Mouse (Mus musculus): ENCODE measurements around the gene Dusp12. TPM values are rescaled to one million over a fixed set of nuclear protein-coding genes. Genes with fewer than 3 reads are reported as not detected.

The Dusp12 gene
- polyA plus RNA-seq, 1 experiment from 2014 or later = 52.3 TPM

- H3K4me1 ChIP-seq (ENCODE audit: control insufficient read depth, insufficient read depth, low read length) = peaks cover 17% of the 10 kb centered on the region
- under 1% methylated on average over 33 of the region's 33 CpGs for WGBS
- H3K4me2 ChIP-seq (ENCODE audit: low read length) = peak overlapping the region; percentile 77
- H3K4me3 ChIP-seq (ENCODE audit: low read depth, low read length) = peak overlapping the region; percentile 75
- H3K36me3 ChIP-seq (ENCODE audit: control insufficient read depth, insufficient read depth, low read length) = no peaks in the 10 kb centered on the region
- ATAC-seq = peak; percentile 92
- H3K9ac ChIP-seq (ENCODE audit: low read depth, low read length) = peak overlapping the region; percentile 70
- no peaks in the 10 kb centered on the region for H3K27me3 ChIP-seq (ENCODE audit: control insufficient read depth, insufficient read depth, low read depth, low read length)
- no peak overlapping the region; the same call in 1 of the 2 replicates for H3K27ac ChIP-seq (ENCODE audit: low read length)
- no peaks in the 10 kb centered on the region for H3K9me3 ChIP-seq (replicated peaks; ENCODE audit: control insufficient read depth, low read length, poor library complexity, severe bottlenecking)
Observed at GRCm38 (mm10) chr1:170868107-170868904, 17.0 kb downstream of the Dusp12 start.

GRCm38 (mm10) chr1:170867691-170868105, 17.6 kb downstream of the Dusp12 start, which contains the start of gene Atf6:
TSS of gene Atf6 (minus strand) at chr1:170867771.
- peak within 1 kb of the TSS; percentile 75 for H3K4me3 ChIP-seq (ENCODE audit: low read depth, low read length)

DNA sequence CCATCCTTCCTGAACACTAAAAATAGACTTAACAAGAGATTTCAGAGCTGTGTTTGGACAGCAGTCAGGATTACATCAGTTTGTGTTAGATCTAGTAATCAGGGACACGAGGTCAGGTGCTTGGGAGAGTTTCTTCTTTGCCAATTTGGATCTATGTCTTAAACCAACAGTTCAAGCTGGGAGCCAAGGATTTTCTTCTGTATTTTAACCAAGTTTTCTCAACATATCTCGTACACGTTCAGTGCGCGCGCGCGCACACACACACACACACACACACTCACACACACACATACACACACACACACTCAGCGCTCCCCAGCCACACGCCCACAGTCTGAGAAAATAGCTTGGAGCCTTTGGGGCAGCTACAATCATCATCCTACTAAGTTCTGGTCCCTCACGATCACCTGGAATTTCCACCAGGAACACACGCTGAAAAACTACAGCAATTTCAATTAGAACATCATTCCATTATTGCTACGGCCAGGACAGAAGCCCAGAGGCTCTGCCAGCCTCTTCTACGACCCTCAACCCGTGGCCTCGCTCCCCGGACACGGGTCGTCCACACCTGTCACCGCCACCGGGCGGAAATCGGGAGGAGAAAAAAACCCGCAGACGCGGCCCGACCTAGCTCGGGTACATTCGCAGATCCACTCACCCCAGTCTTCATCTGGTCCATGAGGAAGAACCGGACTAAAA, 18.2 kb downstream of the Dusp12 start:
- no peaks in the 10 kb centered on the region for H3K27me3 ChIP-seq (ENCODE audit: control insufficient read depth, insufficient read depth, low read depth, low read length)
- H3K9me3 ChIP-seq (replicated peaks; ENCODE audit: control insufficient read depth, low read length, poor library complexity, severe bottlenecking) = no peaks in the 10 kb centered on the region
- peak overlapping the region; percentile 77 for H3K27ac ChIP-seq (ENCODE audit: low read length)
- no peaks in the 10 kb centered on the region for H3K36me3 ChIP-seq (ENCODE audit: control insufficient read depth, insufficient read depth, low read length)
- peak overlapping the region; percentile 83 for H3K9ac ChIP-seq (ENCODE audit: low read depth, low read length)
- peaks cover 17% of the 10 kb centered on the region for H3K4me1 ChIP-seq (ENCODE audit: control insufficient read depth, insufficient read depth, low read length)
- H3K4me3 ChIP-seq (ENCODE audit: low read depth, low read length) = peak overlapping the region; percentile 75
- H3K4me2 ChIP-seq (ENCODE audit: low read length) = peak overlapping the region; percentile 77
- WGBS = 1% methylated on average over 30 of the region's 30 CpGs
- peak; percentile 47 for ATAC-seq

More at GRCm38 (mm10) chr1:170867691-170868105, 17.6 kb downstream of the Dusp12 start, which contains the start of gene Atf6:
- H3K36me3 ChIP-seq (ENCODE audit: control insufficient read depth, insufficient read depth, low read length) = no peaks in the 10 kb centered on the region
- no peaks in the 10 kb centered on the region for H3K27me3 ChIP-seq (ENCODE audit: control insufficient read depth, insufficient read depth, low read depth, low read length)
- peak within 1 kb of the TSS; percentile 77 for H3K27ac ChIP-seq (ENCODE audit: low read length)
- H3K4me1 ChIP-seq (ENCODE audit: control insufficient read depth, insufficient read depth, low read length) = peaks cover 17% of the 10 kb centered on the region
- H3K4me2 ChIP-seq (ENCODE audit: low read length) = peak within 1 kb of the TSS; percentile 77
- no peaks in the 10 kb centered on the region for H3K9me3 ChIP-seq (replicated peaks; ENCODE audit: control insufficient read depth, low read length, poor library complexity, severe bottlenecking)
- WGBS = under 1% methylated on average over 25 of the region's 25 CpGs
- ATAC-seq = peak; percentile 69
- peak within 1 kb of the TSS; percentile 83 for H3K9ac ChIP-seq (ENCODE audit: low read depth, low read length)

DNA sequence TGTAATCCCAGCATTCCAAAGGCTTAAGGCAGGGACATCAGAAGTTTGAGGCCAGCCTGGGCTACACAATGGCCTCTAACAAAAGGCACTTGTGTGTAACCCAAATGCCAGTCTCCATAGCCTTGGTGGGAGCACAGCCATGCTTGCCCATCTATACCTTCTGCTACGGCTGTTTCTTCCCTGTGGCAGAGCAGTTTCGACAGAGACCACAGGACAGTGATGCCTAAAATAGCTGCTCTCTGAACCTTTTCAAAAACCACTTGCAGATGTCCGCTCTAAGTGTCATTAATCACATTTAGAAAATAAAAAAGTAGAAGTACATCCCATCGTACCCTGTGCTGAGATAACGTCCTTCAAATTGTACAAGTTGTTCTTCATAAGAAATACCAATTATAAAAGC, 19.9 kb downstream of the Dusp12 start:
- H3K4me3 ChIP-seq (ENCODE audit: low read depth, low read length) = no peak overlapping the region
- peaks cover 17% of the 10 kb centered on the region for H3K4me1 ChIP-seq (ENCODE audit: control insufficient read depth, insufficient read depth, low read length)
- no peak overlapping the region for H3K9ac ChIP-seq (ENCODE audit: low read depth, low read length)
- H3K27ac ChIP-seq (ENCODE audit: low read length) = no peak overlapping the region
- WGBS = 90% methylated on average over 5 of the region's 5 CpGs
- H3K36me3 ChIP-seq (ENCODE audit: control insufficient read depth, insufficient read depth, low read length) = no peaks in the 10 kb centered on the region
- H3K9me3 ChIP-seq (replicated peaks; ENCODE audit: control insufficient read depth, low read length, poor library complexity, severe bottlenecking) = no peaks in the 10 kb centered on the region
- no peak overlapping the region for H3K4me2 ChIP-seq (ENCODE audit: low read length)
- no peak for ATAC-seq
- no peaks in the 10 kb centered on the region for H3K27me3 ChIP-seq (ENCODE audit: control insufficient read depth, insufficient read depth, low read depth, low read length)

DNA sequence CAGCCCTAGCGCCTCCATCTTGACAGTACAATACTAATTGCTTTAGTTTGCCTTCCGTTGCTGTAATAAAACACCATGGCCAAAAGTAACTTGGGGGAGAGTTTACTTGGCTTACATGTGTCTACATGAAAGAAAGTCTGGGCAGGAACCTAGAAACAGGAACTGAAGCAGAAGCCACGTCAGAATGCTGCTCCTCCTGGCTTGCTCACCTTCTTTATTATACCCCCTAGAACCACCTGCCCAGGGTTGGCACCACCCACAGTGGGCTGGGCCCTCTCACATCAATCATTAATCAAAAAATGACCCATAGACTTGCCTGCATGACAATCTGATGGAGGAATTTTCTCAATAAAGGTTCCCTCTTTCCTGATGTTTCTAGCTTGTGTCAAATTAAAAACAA, 20.6 kb downstream of the Dusp12 start:
- no peak for ATAC-seq
- Histone ChIP-seq H3K9me3 (replicated peaks; ENCODE audit: control insufficient read depth, low read length, poor library complexity, severe bottlenecking) (no peaks in the 10 kb centered on the region), H3K4me2 (ENCODE audit: low read length) (no peak overlapping the region), H3K27me3 (ENCODE audit: control insufficient read depth, insufficient read depth, low read depth, low read length) (no peaks in the 10 kb centered on the region), H3K4me3 (ENCODE audit: low read depth, low read length) (no peak overlapping the region), H3K4me1 (ENCODE audit: control insufficient read depth, insufficient read depth, low read length) (peaks cover 17% of the 10 kb centered on the region), H3K27ac (ENCODE audit: low read length) (no peak overlapping the region), H3K9ac (ENCODE audit: low read depth, low read length) (no peak overlapping the region), H3K36me3 (ENCODE audit: control insufficient read depth, insufficient read depth, low read length) (no peaks in the 10 kb centered on the region)
- 88% methylated on average over 3 of the region's 3 CpGs for WGBS

GRCm38 (mm10) chr1:170864234-170864633, 21.1 kb downstream of the Dusp12 start:
- no peaks in the 10 kb centered on the region for H3K36me3 ChIP-seq (ENCODE audit: control insufficient read depth, insufficient read depth, low read length)
- H3K27ac ChIP-seq (ENCODE audit: low read length) = no peak overlapping the region
- no peak overlapping the region for H3K4me3 ChIP-seq (ENCODE audit: low read depth, low read length)
- H3K4me2 ChIP-seq (ENCODE audit: low read length) = no peak overlapping the region
- H3K27me3 ChIP-seq (ENCODE audit: control insufficient read depth, insufficient read depth, low read depth, low read length) = no peaks in the 10 kb centered on the region
- no peak overlapping the region for H3K9ac ChIP-seq (ENCODE audit: low read depth, low read length)
- peaks cover 15% of the 10 kb centered on the region for H3K4me1 ChIP-seq (ENCODE audit: control insufficient read depth, insufficient read depth, low read length)
- no peaks in the 10 kb centered on the region for H3K9me3 ChIP-seq (replicated peaks; ENCODE audit: control insufficient read depth, low read length, poor library complexity, severe bottlenecking)
- ATAC-seq = no peak

DNA sequence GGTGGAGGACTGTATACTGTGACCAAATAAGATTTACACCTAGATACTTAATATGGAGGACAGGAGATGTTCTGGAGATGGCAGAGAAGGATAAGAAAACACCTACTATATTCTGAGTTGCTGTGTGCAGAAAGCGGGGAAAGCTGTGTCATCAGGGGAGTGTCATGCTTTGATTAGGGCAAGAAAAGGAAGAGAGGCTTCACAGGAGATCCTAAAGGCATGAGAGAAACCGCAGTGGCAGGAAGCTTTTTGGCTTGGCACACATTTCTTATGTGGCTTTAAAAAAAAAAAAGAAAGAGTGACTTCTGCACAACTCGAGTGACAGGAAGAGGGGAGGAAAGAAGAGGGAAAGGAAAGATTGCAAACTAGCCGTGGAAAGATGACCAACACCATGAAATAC, 22.3 kb downstream of the Dusp12 start:
- Histone ChIP-seq H3K9me3 (replicated peaks; ENCODE audit: control insufficient read depth, low read length, poor library complexity, severe bottlenecking) (no peaks in the 10 kb centered on the region), H3K27me3 (ENCODE audit: control insufficient read depth, insufficient read depth, low read depth, low read length) (no peaks in the 10 kb centered on the region), H3K4me3 (ENCODE audit: low read depth, low read length) (no peak overlapping the region), H3K4me1 (ENCODE audit: control insufficient read depth, insufficient read depth, low read length) (peaks cover 11% of the 10 kb centered on the region), H3K27ac (ENCODE audit: low read length) (no peak overlapping the region), H3K36me3 (ENCODE audit: control insufficient read depth, insufficient read depth, low read length) (no peaks in the 10 kb centered on the region), H3K4me2 (ENCODE audit: low read length) (no peak overlapping the region), H3K9ac (ENCODE audit: low read depth, low read length) (no peak overlapping the region)
- no peak for ATAC-seq
- 74% methylated on average over 4 of the region's 4 CpGs for WGBS

DNA sequence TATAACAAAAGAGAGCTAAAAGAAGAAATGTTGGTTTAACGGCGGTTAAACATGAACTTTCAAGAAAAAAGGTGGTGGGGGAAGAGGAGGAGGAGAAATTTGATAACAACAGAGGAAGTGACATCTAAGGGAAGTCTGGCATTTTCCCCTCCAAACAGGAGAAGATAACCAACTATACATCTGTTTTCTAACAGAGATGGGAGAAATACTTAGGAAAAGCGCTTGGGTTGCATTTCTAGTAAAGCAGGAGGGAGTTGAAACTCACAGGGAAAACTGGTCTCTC, 23.0 kb downstream of the Dusp12 start:
- Histone ChIP-seq H3K36me3 (ENCODE audit: control insufficient read depth, insufficient read depth, low read length) (no peaks in the 10 kb centered on the region), H3K4me1 (ENCODE audit: control insufficient read depth, insufficient read depth, low read length) (peaks cover 11% of the 10 kb centered on the region), H3K9ac (ENCODE audit: low read depth, low read length) (no peak overlapping the region), H3K9me3 (replicated peaks; ENCODE audit: control insufficient read depth, low read length, poor library complexity, severe bottlenecking) (no peaks in the 10 kb centered on the region), H3K4me3 (ENCODE audit: low read depth, low read length) (no peak overlapping the region), H3K27ac (ENCODE audit: low read length) (no peak overlapping the region), H3K4me2 (ENCODE audit: low read length) (no peak overlapping the region), H3K27me3 (ENCODE audit: control insufficient read depth, insufficient read depth, low read depth, low read length) (no peaks in the 10 kb centered on the region)
- ATAC-seq = no peak
- WGBS = 78% methylated on average over 3 of the region's 3 CpGs

Measured in midbrain, embryonic 16.5 days (tissue).